Mouse (Mus musculus): ENCODE results near the gene Hikeshi.
A peak's percentile ranks its signal among the peaks of the same experiment; 100 is the strongest.

The Hikeshi gene

GRCm38 (mm10) chr7:89940571-89941463 lies at the start of gene Hikeshi:
Gene Hikeshi, minus strand, starts transcription at chr7:89941204.
- DNase-seq: peak; percentile 89 to 99

DNA sequence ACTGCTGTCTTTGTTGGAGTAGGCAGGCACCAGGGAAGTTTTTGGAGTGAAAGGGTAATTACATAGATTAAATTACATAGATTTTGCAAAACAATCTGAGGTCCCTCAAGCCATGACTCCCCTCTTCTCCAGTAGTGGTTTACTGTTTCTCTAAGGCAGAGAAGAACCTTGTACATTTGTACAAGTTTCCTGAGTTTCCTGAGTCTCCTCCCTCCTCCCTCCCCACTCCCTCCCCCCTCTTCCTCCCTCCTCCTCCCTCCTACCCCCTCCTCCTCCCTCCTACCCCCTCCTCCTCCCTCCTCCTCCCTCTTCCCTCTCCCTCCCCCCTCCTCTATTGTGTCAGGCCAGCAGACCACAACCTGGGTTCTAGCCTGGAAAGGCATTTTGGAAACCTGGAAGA lies 43.4 kb upstream of the Hikeshi start:
- no peak for DNase-seq

DNA sequence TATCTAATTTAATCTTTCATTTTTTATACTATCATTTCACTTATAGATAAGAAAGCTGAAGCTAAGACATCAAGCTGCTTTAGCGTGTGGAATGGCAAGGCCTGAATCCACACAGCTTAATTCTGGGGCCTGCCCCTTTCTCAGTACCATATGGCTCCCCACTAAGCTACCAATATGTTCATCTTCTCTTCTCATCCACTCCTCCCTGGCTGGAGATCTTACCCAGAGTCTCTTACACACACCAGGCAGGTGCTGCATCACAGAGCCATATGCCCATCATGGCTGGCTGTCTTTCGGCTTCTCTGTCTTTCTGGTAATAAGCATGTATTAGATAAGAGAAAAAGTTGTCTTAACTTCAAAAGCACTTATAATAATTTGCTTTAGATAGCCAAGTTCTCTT lies 42.4 kb upstream of the Hikeshi start:
- DNase-seq: peak; percentile 35 to 55

- DNase-seq: no peak
These were observed 40.6 kb upstream of the Hikeshi start for GRCm38 (mm10) chr7:89981557-89981956.

DNA sequence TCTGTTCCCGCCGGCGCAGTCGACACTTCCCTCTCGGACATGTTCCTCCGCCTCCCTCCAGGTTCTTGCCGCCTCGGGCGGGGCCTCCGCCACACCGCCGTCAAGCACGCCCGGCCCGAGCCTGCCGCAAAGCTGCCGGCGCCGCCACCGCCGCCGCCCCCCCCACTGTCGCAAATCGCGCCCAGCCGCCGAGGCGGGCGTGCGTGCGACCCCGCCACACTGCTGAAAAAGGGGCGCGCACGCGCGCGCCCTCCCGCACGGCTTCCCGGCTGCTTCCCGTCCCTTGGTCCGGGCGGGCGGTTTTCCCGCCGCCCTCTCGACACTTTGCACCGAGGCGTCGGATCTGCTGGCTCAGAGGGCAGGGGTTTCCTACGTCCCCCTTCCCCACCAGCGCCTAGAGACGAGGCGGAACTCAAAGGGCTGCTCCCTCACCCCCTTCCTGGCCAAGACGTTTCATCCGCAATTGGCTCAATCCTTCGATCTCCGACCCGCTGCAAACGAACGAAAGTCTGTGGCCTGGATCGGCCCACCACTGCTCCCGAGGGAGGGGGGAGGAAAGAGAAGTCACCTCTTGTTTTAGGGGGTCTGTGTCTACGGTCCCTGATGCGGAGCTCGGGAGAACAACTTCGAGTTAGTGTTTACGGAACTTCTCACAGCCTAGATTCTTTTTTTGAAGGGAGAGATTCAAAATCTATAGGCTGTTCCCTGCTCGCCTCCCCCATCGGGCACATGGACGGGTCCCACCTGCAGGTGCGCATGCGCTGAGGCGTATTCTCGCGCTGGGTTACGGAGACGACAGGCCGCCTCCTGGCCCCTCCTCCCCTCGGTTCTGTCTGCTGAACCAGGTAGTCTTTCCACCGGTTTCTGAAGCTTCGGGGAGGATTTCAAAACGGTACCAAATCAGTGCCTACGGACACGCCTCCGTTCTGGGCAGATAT lies 39.8 kb upstream of the Hikeshi start, which contains the start of gene Eed:
Gene Eed, minus strand, starts transcription at position 499 of the 938 bp plus-strand sequence.
- peak; percentile 95 to 96 for DNase-seq

DNA sequence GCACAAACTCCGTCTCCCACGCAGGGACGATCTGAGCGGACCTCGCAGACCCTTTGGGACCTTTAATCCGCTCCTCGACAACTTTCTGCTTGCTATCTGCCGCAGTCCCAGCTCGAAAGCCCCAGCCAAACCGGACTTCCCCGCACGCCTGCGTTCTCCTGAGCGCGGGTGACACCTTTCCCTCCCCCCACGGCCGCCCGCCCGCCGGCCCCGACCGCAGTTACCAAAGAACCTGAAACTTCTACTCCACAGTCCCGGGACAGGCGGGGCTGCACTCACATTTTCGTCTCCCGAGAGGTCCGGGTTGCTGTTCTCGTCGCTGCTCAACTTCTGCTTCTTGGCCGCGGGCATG lies 39.1 kb upstream of the Hikeshi start:
- DNase-seq: no peak

GRCm38 (mm10) chr7:89979432-89980130 lies 38.6 kb upstream of the Hikeshi start:
- DNase-seq: no peak

DNA sequence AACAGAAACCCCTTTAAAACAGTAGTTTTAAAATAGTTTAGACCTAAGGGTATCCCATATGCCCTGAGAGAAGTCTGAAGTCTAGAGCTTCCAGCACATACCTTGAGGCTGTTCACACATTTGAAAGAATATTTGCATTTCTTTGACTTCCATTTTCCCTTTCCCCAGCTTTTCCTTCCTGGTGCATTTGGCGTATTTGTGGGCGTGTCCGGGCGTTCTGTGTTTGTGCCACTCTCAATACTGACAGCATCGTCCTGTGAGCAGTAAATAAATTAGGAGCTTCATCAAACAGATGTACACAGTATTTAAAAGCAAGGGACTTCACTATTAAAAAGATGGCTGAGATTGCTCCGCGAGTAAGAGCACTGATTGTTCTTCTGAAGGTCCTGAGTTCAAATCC lies 35.8 kb upstream of the Hikeshi start:
- no peak for DNase-seq

GRCm38 (mm10) chr7:89975571-89975970 lies 34.6 kb upstream of the Hikeshi start:
- DNase-seq: no peak

- no peak for DNase-seq
These were observed 26.2 kb upstream of the Hikeshi start for GRCm38 (mm10) chr7:89967235-89967634.

GRCm38 (mm10) chr7:89966771-89967170 lies 25.8 kb upstream of the Hikeshi start:
- no peak for DNase-seq

- DNase-seq: no peak
These were observed 22.1 kb upstream of the Hikeshi start for GRCm38 (mm10) chr7:89963135-89963534.

DNA sequence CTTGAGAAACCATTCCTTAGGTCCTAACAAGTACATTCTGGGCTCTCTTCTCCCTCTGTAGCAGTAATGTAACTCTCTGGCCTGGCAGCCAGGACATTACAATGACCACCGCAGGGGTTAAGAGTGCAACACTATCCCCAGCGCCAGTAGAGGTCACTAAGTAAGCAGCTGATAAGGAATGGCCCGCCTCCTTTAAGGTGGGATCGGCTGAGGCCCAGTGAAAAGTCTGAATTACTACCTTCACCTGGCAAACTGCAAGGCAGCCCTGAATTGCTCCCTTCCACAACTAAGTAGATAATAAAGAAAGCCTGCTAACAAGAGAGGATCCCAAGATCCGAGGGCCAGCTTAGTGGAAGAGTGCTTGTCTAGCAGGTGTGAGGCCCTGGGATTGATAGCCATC lies 16.3 kb upstream of the Hikeshi start:
- DNase-seq: no peak

GRCm38 (mm10) chr7:89954261-89954660 lies 13.3 kb upstream of the Hikeshi start:
- no peak for DNase-seq

DNA sequence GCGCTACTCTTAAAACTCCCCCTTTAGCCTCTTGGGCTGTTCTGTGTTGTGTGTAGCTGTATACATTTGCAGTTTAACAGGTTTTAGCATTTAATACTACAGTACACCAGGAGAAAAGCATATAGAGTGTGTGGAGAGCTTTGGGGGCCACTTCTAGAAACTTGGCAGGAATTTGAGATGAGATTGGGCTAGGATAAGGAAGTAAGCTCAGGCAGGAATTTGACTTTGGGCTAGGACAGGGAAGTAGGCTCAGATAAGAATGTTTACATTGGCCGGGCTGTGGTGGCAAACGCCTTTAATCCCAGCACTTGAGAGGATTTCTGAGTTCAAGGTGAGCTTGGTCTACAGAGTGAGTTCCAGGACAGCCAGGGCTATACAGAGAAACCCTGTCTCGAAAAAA lies 8.4 kb upstream of the Hikeshi start:
- no peak for DNase-seq

DNA sequence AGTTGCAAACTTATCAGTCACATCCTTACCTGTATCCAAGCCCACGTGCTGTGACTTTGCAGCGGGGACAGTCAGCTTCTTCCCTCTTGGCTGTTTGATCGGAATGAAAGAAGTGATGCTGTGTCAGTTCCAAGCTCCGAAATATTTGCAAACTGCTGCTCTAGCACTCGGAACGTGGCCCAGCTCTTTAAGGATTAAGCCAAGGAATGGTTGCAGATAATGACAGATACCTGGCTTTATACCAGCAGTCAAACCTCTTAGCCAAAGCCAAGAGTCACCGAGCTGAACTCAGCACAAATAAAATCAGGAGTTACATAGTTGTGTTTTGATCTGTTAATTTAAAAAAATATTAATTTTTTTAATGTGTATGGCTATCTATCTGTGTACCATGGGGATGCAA lies 7.0 kb upstream of the Hikeshi start:
- no peak for DNase-seq

DNA sequence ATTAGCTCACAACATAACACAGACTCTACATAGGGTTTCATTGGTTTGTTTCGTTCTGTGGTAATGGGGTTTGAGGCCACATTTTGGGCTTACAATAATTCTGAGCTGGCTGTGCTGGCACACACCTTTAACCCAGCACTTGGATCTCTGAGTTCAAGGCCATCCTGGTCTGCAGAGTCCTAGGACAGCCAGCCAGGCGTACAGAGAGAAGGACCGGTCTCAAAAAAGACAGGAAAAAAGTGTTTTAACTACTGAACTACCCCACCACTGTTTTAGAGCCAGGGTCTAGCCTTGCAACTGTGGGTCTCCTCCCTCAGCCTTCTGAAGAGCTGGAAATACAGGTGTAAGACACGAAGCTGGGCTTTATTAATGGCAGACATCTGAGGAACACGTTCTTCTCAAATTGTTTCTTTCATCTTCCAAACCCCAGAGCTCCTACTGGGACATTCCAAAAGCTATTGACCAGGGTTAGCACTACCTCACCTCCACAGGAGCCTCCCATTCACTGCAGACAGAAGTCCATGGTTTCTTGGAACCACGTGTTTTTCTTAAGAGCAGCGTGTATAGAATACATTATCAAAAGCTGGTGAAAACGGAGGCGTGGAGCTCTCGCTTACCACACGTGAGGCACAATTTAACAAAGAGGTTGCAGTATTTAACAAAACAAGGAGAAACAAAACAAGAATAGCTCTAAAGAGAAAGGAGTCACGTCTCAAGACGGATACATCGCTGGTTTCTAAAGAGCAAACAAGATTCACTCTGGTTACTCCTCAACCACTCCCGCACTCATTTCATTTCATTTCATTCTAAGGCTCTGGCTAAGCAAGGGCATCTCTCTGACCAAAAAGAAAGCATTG lies 1.3 kb downstream of the Hikeshi start:
- DNase-seq: no peak

GRCm38 (mm10) chr7:89923441-89924180 lies 17.4 kb downstream of the Hikeshi start:
- DNase-seq: peak; percentile 79 to 84

- no peak for DNase-seq
These were observed 23.2 kb downstream of the Hikeshi start for GRCm38 (mm10) chr7:89917776-89918175.

DNA sequence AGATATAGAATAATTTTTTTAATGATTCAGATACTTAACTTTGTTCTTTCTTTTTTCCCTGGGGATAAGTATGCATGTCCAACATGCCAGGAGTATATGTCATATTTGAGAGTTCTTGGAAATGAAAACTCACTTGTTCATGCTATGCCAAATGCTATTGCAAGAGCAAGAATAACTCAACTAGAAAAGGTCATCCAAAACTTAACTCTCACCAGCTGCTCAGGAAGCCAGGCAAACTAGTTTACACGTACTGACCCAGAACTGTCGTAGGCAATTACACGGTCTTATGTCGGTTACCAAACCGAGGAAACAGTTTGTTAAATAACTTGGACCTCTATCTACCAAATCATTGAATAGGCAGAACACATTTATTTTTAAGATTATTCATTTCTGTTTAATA lies 24.3 kb downstream of the Hikeshi start:
- peak in 1 of 2 experiments; percentile 31 for DNase-seq

- DNase-seq: no peak
These were observed 27.4 kb downstream of the Hikeshi start for GRCm38 (mm10) chr7:89913432-89914158.
